Mouse (Mus musculus): ENCODE measurements around the gene Capn7.

DNA sequence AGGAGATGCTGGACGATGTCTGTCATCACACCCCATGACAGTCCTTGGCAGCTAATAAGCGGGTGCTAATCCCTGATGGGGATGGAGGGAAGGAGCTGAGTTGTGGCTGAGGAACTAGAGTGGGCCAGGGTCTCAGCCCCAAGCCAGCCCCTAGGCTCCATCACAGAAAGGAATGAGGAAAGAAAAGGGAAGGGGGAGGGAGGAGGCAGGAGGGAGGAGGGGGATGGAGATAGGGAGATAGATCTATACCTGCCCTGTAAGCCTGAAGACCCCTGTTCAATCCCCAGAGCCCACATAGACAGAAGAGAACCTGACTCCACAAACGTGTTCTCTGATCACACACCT lies 57.1 kb downstream of the Capn7 start:
- TF ChIP-seq CTCF (IDR thresholded peaks at IDR 0.05; ENCODE audit: low read depth, low read length): no peak
- TF ChIP-seq POLR2A (IDR thresholded peaks at IDR 0.05; ENCODE audit: borderline replicate concordance, low read depth, low read length): no peak

Measured in bone marrow macrophage, adult 2 months (primary cell).